Mouse (Mus musculus) ovary, adult 18-20 months (tissue): ENCODE data around the gene AW822073.
"Not testable (repeated sequence)": the region's sequence is repeated elsewhere in the genome, so short reads cannot be mapped to it uniquely, and the experiment has no call there.

Experiments
- DNase-seq: peaks from one replicate; pipeline ENCODE4 v3.0.0; 2022; ENCODE audit warnings: low spot score, mixed read lengths

AW822073 gene

DNA sequence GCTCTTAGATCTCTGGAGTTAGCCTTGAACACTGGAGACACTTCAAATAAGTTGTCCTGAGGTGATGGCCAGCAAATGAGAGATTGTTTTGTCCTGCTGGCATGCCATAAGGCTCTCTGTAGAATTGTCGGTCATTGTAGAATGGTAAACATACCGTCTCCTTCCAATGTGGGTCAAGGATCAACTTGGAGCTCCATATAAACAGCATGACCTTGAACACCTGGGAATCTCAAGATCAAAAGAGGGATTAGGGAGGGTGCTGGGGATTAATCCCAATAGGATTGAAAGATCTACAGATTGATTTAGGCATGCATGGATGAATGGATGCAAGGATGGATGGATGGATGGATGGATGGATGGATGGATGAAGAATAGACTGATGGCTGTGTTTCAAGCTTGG, 3.2 kb downstream of the AW822073 start:
- DNase-seq = not testable (repeated sequence)

DNA sequence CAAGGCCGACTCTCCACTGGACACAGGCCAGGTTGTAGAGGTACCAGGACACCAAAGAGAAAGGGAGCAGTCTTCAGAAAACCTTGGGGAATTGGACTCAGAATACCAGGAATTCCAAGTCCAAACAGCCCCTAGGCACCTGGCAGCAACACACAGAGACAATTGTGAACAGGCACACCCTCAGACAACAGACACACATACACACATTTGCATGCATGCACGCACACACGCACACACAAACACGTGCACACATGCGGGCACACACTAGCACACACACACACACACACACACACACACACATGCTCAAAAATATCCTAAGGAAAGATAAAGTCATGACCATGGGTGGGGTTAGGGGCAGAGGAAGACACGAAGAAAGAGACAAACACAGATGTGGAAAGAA, 4.0 kb downstream of the AW822073 start:
- DNase-seq = no peak

DNA sequence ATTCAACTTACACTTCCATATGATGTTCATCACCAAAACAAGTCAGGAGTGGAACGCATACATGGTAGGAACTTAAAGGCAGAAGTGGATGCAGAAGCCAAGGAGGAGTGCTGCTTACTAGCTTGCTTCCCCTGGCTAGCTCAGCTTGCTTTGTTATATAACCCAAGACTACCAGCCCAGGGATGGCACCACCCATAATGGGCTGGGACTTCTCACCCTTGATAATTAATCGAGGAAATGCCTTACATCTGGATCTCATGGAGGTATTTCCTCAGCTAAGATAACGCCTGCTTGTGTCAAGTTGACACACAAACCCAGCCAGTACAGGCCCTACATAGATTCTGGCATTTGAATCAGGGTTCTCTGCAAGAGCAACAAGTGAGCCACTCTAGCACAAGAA, 7.4 kb downstream of the AW822073 start:
- DNase-seq = no peak

GRCm38 (mm10) chr10:58215353-58215752, 9.4 kb downstream of the AW822073 start:
- no peak for DNase-seq

DNA sequence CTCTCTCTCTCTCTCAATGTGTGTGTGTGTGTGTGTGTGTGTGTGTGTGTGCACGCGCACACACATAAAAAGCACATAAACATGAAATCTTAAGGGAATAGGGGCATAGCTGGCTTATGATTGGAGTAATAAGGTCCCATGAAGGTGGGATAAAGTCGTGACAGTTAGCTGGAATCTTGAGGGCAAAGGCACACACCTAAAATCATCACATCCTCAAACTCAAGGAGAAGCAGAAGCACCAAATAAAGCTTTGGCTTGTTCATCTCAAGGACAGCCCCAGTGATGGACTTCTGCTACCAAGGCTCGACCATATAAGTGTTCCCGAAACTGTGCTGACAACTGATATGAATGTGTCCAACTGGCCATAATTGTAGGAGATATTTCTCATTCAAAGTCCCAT, 9.8 kb downstream of the AW822073 start:
- no peak for DNase-seq

GRCm38 (mm10) chr10:58214497-58214896, 10.2 kb downstream of the AW822073 start:
- DNase-seq = no peak

DNA sequence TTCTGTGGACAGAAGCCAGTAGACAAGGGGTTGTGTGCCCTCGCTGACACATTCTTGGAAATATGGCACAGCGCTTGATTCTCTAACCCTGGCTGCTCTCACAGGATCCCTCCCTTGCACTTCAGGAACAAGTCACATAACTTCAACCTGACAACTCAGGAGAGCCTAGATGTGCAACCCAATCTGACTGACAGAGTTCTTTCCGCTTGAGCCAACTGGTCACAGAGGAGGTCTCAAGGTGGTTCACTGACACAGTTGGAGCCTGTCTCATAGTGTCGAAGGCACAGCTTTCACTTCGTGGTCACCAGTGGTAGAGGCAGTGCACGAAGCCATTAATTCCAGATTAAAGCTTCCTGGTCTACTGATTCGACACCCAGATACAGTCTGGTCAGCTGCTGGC, 12.5 kb downstream of the AW822073 start:
- DNase-seq = no peak

GRCm38 (mm10) chr10:58211213-58211612, 13.5 kb downstream of the AW822073 start:
- no peak for DNase-seq

- DNase-seq = no peak
These were observed 14.2 kb downstream of the AW822073 start for GRCm38 (mm10) chr10:58210514-58210913.

DNA sequence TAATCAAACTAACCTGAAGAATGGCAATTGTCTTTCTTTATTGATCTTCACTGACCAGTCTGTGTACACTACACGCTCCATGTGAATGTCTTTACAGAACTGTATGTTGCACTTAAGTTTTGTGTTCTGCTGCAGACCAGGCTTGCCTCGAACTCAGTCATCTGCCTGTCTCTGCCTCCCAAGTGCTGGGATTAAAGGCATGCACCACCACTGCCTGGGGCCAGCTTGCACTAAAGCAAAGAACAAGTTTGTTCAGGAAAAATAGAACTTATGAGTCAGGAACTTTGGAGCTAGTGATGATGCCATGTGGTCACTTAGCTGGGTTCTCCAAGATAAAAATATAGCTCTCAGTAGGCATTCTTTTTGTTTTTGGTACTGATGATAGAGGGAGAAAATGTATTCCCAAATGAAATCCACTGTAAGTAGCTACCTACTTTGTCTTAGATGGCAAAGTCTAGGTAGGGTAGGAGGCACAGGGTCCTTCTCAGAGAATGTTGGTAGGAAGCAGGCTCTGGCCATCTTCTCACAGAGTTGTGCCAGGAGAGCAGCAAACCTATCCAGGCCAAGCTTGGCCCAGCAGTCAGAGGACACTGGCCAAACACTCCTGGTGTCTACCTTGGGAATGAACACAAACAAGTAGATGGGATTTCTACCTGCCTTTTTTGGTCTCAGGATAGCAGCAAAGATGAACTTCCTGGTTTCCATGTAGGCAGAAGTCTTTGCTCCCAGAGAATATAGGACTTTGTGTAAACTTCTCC, 14.8 kb downstream of the AW822073 start:
- DNase-seq = no peak

DNA sequence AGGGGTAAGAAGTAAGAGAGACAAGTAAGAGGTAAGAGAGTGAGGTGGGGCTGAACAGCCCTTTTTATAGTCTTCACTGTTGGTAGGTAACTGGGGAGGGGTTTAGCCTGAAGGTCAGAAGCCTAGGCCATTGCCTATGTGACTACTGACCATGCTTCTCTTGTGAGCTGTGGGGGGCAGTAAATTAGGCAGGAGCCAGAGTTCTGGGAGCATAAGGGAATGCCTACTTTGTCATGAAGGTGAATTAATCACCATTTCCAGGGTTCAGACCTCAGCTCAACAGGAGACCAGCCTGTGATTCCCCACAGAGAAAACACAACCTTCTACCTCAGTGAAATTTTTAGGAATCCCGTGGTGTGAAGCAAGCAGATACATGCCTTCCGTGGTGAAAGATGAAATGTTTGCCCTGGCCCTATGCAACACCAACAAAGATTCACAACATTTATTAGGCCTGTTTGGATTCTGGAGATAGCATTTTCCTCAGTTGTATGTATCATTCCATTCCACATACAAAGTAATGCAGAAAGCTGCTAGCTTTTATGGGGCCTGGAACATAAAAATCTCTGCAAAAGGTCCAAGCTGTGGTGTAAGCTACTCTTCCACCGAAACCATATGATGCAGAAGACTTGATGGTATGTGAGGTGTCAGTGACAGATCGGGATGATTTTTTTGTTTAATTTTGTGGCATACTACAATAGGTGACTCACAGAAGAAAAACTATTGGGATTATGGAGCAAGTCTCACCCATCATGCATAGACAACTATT, 17.9 kb downstream of the AW822073 start:
- DNase-seq = no peak

DNA sequence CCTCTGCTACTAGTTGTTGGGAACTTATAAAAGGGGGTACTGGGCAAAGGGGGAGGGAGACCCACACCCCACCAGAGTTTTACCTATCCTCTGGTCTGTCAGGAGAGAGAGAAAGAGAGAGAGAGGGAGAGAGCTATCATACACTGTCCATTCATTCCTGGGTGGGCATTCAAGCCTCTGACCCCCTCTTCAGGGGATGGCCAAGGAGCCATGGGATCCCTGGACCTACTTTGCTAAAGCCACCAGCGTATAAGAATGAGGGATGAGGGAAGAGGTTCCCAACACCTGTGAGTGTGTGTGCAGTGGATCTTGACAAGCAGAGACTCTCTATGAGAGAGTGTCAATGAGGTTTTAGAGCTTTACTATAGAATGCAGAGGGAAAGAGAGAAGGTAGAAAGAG, 18.7 kb downstream of the AW822073 start:
- no peak for DNase-seq
